Mouse (Mus musculus): ENCODE data around the gene Atp1a1.

- TF ChIP-seq GATA1 (IDR thresholded peaks at IDR 0.05; ENCODE audit: low read length) (no peak), TAL1 (IDR thresholded peaks at IDR 0.05; ENCODE audit: low read length) (no peak)
Observed at GRCm38 (mm10) chr3:101570747-101571514, 33.6 kb downstream of the Atp1a1 start.
